Mouse (Mus musculus) activated CD4-positive, CD25-positive, alpha-beta regulatory T cell, adult 9 weeks (primary cell): ENCODE data around the gene Crip2. TPM values are rescaled to one million over a fixed set of nuclear protein-coding genes. Genes with fewer than 3 reads are reported as not detected.

Experiments used
- polyA plus RNA-seq: library from polyadenylated mRNA; unstranded; fragments of 100-300 nt; shearing (Covaris generic); gene quantifications from one replicate; pipeline ENCODE4 v1.2.1, GENCODE M21; 2017

Crip2 gene
- polyA plus RNA-seq, result 7.3 TPM

DNA sequence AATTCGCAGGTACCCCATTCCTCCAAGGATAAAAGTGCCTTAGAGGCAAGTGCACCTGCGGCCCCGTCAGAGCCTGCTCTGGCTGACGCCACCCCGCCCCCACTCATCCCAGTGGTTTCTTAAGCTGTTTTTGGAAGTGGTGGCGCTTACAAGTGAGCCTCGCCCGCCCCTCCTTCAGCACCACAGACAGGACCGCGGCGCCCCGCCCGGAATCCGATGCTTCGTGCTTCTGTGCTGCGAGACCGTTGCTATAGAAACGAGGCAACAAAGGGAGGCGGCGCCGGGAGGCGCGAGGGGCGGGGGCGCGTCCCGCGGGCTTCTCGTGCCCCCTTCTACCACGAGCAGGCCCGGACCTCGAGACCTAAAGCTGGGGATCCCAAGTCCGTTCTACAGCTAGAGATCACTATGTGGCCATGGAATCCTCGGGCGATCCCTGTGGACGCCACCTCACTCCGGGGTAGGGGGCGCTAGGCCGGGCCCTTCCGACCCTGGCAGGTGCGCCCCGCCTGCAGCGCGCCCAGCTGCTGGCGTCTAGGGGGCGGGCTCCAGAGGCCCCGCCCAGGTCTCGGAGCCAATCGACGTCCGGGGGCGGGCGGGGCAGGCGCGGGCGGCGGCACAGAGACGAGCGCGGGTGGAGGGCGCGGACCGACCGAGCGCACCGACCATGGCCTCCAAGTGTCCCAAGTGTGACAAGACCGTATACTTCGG, at the start of gene Crip2:
TSS of gene Crip2 (plus strand) at position 329 of the 708 bp plus-strand sequence.

DNA sequence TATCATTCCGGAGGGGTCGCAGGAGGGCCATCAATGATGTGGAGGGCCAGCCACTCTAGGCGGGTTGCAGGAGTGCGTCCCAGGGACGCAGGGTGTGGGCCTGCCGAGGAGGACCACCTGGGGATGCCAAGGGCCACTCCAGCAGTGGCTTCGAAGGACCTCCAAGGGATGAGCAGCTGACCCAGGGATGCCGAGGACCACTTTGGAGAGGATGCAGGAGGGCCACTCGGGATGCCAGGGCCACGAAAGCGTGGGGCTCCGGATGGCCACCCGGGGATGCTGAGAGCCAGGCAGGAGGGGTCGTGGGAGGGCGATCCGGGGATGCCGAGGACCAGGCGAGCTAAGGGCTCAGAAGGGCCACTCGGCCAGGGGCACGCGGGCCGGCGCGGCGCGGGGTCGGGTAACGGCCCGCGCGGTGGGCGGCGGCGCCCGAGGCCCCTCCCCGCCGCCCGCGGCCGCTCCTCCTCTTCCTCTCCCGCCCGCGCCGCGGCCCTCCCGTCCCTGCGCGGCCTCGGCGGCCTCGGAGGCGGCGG, 42.2 kb upstream of the Crip2 start, which contains the start of gene Mta1:
TSS of gene Mta1 (plus strand) at position 530 of the 533 bp plus-strand sequence.

DNA sequence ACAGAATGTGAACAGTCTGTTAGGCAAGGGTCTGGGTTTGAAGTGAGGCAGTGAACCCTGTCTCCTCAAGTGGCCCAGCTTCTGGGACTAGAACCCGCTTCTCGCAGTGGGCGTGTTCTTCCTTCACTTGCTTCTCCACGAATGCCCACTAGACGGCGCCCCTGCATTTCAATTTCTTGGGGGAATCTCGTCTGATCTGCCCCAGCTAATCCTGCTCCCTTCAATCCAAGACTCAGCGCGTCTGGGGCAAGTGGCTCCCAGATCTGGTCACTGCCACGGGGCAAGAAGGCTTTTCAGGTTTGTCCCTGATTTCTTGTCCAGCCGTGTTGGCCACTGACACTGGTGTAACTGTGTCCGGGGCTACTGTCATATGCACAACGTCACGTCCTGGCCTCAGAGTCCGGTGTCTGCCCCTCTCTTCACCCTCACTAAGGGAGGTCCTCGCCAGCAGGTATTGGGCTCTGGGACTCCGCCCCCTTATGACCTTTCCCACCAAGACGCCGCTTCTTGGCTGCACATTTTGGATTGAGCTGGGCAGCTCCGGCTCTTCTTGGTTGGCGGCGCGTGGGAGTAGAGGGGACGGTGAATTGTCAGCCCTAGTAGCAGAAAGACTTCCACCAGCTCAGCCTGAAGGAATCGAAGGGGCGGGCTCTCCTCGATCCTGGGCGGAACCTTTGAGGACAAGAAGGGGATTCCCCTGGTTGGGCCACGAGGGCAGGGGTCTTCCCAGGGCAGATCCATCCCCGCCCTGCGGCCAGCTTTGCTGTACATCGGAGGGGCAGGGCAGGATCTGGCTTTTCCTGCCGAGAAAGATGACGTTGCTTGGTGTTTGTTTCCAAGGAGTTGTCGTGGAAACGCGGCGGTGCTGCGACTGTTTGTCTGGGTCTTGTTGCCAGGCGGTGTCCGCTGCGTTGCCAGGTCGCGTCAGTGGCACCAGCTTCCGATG, 6.3 kb downstream of the Crip2 start, which contains the start of gene Crip1:
TSS of gene Crip1 (plus strand) at position 205 of the 946 bp plus-strand sequence.

DNA sequence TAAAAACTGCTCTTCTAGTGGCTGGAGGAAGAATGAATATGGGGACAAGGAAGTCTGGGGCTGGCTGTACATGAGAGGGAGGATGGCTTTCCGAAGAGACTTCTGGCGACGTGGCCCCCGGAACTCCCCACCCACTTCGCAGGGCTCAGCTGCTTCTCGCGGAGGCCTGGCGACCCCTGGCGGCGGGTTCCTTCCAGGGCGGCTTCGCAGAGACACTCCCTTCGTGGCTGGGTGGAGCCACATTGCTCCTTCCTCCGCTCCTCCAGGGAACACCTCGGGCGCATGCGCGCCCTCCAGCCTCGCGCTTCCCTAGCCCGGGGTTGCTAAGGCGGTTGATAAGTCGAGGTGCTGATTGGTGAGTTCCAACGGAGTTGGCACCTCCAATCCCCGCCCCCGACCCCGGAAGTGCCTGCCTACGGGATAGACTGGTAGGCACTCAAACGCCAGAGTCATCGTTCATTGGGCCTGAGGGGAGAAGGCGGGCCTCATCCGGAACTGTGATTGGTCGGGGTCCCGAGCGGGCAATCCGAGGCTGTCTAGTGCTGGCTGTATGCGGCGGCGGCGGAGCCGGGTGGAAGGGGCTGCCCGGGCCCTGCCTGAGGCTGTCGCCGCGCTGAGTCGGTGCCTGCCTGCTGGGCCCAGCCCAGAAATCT, 16.0 kb downstream of the Crip2 start, which contains the start of gene Tedc1:
TSS of gene Tedc1 (plus strand) at position 535 of the 653 bp plus-strand sequence.

DNA sequence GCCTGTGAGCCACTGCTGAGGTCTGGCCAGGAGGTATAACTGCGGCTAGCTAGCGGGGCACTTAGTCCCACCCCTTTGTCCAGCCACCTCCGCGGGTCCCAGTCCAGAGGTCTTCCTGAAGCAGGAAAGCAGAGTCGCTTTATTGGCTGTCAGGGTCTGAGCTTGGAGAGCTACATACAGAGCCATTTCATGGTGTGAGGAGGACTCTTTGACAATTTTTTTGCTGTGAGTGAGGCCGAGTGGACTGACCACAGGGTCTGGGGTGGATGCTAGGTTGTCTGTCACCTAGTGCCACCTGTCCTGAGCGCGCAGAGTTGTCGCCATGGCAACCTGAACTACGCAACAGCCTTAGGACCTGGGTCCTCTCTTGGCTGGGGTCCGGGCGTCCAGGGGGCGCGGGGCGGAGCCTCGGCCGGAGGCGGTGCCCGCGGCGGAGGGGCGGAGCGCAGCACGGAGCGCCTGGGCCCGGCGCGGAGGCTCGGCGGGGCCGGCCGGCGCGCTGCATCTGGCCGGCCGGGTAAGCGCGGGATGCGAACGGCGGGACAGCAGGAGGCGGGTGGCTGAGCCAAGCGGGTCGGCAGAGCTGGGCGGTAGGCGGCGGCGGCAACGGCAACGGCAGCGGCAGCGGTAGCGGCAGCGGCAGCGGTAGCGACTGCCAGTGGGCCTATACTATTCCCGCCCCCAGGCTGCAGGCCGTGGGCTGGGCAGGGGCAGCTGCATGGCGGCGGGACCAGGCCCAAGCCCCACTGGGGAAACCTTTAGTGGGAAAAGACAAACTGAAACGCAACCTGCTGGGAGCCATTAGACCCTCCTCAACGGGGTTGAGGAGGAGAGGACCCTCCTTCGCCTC, 45.6 kb downstream of the Crip2 start, which contains the start of gene Tmem121:
TSS of gene Tmem121 (plus strand) at position 489 of the 850 bp plus-strand sequence.

Other genes starting within 250 kb of the Crip2 start
- gene Jag2, start 210.5 kb upstream of the Crip2 start, polyA plus RNA-seq, result 1.0 TPM
- 48.1 TPM for gene Nudt14, start 198.1 kb upstream of the Crip2 start, polyA plus RNA-seq
- gene Btbd6, start 163.8 kb upstream of the Crip2 start, polyA plus RNA-seq, result 7.9 TPM
- 17.5 TPM for gene Brf1, start 139.5 kb upstream of the Crip2 start, polyA plus RNA-seq
- gene Pacs2, start 125.7 kb upstream of the Crip2 start, polyA plus RNA-seq, result 3.6 TPM
- gene Tex22, start 65.7 kb upstream of the Crip2 start, polyA plus RNA-seq, result 0.54 TPM
- gene Mta1, start 42.0 kb upstream of the Crip2 start, polyA plus RNA-seq, result 3.0 TPM
- gene Crip1, start 6.1 kb downstream of the Crip2 start, polyA plus RNA-seq, result 1,248 TPM
- 8.7 TPM for gene Tedc1, start 16.2 kb downstream of the Crip2 start, polyA plus RNA-seq
- gene Tmem121, start 45.7 kb downstream of the Crip2 start, polyA plus RNA-seq, result not detected